Mouse (Mus musculus) T-helper 17 cell (primary cell): ENCODE measurements around the gene Pycr2.
"Not testable (repeated sequence)": the region's sequence is repeated elsewhere in the genome, so short reads cannot be mapped to it uniquely, and the experiment has no call there.

ENCODE experiments used
- in situ Hi-C, 2 experiments: fragments of 300-600 bp; cut with MboI, MseI; formaldehyde crosslinking; loops; 1 replicate in 1 of 2; 2 replicates in 1 of 2; pipeline ENCODE4 v1.15.1; 2025; ENCODE audit warnings: high pct_unique_total_duplicates in 2 of 2

Gene Pycr2

DNA sequence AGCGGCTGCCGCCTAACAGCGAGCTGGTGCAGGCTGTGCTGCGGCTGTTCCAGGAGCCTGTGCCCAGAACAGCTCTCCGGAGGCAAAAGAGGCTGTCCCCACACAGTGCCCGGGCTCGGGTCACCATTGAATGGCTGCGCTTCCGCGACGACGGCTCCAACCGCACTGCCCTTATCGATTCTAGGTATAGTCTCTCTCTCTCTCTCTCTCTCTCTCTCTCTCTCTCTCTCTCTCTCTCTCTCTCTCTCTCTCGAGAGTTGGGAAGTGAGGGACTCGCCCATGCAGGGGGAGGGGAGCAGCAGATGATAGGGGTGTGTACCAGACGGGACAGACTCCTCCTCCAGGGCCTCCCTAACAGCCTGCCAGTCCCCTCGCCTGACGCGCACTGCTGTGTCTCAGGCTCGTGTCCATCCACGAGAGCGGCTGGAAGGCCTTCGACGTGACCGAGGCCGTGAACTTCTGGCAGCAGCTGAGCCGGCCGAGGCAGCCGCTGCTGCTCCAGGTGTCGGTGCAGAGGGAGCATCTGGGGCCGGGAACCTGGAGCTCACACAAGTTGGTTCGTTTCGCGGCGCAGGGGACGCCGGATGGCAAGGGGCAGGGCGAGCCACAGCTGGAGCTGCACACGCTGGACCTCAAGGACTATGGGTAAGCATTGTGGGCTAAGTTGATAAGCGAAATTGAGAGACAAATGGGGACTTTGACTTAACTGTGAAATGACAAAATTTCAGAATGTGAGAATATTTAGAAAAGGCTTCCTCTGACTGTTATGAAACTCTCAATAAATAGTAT, 32.7 kb downstream of the Pycr2 start:
- in situ Hi-C loops: not testable (repeated sequence)

DNA sequence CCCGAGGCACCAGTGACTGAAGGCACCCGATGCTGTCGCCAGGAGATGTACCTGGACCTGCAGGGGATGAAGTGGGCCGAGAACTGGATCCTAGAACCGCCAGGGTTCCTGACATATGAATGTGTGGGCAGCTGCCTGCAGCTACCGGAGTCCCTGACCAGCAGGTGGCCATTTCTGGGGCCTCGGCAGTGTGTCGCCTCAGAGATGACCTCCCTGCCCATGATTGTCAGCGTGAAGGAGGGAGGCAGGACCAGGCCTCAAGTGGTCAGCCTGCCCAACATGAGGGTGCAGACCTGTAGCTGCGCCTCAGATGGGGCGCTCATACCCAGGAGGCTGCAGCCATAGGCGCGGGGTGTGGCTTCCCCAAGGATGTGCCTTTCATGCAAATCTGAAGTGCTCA, 33.5 kb downstream of the Pycr2 start:
- in situ Hi-C loops: not testable (repeated sequence)

- in situ Hi-C loops: not testable (repeated sequence)
These were observed 34.7 kb downstream of the Pycr2 start for GRCm38 (mm10) chr1:180938781-180939180.

- in situ Hi-C loops: no loop called here
These were observed 36.8 kb downstream of the Pycr2 start for GRCm38 (mm10) chr1:180940776-180941460.

DNA sequence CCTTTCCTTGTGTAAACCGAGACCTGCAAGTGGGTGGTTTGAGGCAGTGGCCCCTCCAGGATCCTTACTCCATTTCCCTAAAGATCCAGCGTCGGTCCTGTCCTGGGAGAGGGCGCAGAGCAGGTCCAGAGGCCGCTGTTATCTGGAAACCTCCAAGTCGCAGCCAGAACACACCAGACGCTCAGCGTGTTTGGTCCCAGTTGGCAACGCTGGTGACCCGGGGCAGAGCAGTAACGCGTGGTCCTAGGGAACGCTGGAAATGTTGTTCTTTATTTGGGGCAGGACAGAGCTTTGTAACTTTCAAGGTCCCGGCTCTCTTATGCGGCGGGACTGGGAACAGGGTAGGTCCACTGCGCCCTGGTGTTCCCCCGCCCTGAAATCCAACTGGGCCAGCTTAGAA, 37.6 kb downstream of the Pycr2 start:
- in situ Hi-C loops: no loop called here

GRCm38 (mm10) chr1:180942166-180943031, 38.3 kb downstream of the Pycr2 start, which contains the start of gene Tmem63a:
Gene Tmem63a, plus strand, starts transcription at chr1:180942344.
- in situ Hi-C loops: no loop called here

DNA sequence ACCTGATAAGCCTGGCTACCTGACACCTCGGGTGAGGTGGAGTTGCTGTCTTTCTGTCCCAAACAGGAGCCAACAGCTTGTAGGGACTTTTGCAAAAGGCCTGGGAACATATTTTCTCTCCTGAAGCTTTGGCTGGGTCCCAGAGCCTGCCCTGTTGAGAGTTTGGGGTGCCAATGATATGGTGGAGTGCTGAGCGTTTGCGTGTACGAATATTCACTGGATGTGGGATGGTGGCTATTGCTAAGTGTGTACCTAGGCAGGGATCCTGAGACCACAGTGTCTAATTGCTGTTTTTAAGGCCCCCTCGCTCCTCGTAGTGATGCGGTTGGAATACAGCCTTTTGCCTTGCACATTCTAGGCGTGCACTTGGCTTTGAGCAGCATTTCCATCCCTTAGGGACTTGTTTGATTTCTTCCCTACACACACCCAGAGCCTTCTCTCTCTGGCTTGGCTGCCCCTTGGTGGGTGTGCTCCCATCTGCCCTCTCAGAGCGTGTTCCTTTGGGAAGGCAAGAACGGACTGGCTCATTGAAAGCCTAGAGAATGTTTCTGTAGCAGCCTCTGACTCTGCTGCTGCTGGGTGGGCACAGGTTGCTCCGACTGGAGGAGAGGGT, 39.0 kb downstream of the Pycr2 start:
- in situ Hi-C loops: no loop called here

GRCm38 (mm10) chr1:180943896-180944295, 39.8 kb downstream of the Pycr2 start:
- in situ Hi-C loops: no loop called here

GRCm38 (mm10) chr1:180944553-180944952, 40.5 kb downstream of the Pycr2 start:
- in situ Hi-C loops: no loop called here

DNA sequence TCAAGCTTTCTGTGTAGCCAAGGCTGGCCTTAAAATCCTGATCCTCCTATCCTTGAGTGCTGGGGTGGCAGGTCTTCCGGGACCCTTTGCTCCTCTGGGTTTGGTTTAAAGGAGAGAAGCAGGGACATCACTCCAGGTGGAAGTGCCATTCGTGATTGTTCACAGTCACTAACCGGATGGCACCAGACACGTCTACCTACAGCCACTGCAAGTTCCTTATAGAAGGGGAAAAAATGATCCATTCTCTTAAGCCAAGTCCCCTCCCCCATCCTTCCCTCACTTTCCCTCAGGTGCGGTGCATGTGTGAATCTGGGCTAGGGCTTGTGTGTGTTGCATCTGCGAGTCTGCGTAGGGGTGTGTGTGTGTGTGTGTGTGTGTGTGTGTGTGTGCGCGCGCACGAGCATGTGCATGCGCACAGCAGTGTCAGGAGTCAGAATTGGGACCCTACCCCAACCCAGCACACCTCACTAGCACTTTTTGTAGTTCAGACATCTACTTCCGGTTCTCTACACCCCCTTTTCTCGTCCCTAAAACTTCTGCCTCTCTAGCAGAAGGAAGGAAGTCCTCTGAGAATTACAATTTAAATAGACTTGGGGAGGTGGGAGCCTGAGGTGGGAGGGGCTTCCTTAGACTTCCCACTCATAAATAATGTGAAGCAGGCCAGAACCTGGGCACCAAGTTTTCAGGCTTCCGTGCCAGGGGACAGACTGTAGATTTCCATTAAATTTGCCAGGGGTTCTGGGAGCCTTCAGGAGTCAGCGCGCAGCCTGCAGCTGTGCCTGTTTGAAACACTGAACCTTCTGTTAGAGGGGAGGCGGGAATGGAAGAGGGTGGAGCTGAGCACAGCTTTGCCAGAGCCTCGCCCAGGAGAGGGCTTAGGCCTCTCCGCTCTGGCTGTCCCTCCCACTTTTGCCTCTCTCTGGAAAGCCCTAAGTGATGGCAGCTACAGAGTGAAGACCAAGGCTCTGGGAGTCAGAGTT, 41.2 kb downstream of the Pycr2 start:
- in situ Hi-C loops: no loop called here

DNA sequence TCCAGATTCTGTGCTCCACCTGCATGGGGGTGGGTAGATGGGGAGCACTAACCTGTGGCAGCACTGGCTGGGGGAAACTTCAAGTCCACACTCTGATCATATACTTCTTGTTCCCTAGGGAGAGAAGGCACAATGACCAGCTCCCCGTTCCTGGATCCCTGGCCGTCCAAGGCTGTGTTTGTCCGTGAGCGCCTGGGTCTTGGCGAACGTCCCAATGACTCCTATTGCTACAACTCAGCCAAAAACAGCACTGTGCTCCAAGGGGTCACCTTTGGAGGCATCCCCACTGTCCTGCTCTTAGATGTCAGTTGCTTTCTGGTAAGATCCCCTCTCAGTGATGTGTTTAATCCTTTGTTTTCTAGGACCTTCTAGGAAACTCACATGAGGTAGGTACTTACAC, 42.4 kb downstream of the Pycr2 start:
- in situ Hi-C loops: no loop called here

- in situ Hi-C loops: no loop called here
These were observed 48.1 kb downstream of the Pycr2 start for GRCm38 (mm10) chr1:180952085-180952746.

GRCm38 (mm10) chr1:180952808-180953207, 48.7 kb downstream of the Pycr2 start:
- in situ Hi-C loops: no loop called here

DNA sequence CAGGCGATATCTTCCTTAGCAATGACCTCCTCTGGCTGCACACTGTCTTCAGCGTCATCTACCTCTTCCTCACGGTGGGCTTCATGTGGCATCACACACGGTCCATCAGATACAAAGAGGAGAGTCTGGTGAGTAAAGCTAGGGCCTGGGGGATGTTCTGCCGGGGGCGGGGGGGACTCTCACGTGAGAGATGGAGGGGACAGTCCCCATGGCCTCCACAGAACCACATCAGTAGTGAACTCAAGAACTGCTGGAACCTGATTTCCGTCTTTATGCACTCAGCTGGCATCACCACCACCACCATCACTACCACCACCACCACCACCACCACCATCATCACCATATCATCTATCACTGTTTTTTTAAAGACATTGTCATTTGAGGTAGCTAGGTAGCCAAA, 52.3 kb downstream of the Pycr2 start:
- in situ Hi-C loops: no loop called here

- in situ Hi-C loops: no loop called here
These were observed 52.9 kb downstream of the Pycr2 start for GRCm38 (mm10) chr1:180956973-180957381.
